Mouse (Mus musculus) heart, embryonic 15.5 days (tissue): ENCODE results near the gene Rnf40. TPM values are rescaled to one million over a fixed set of nuclear protein-coding genes. Genes with fewer than 3 reads are reported as not detected.

Experiments used
- ATAC-seq: fragments of 200-750 bp; cut with Nextera tagmentation; replicated peaks from 2 replicates; pipeline ENCODE4 v1.8.0; 2017; ENCODE audit warnings: low read depth, moderate TSS enrichment; ENCODE audit not compliant: insufficient number of reproducible peaks, insufficient read depth, low FRiP score
- H3K27ac ChIP-seq: fragments of 300-500 bp; sonication (generic); 2 replicates; pipeline ENCODE4 v1.5.1; 2015; ENCODE audit warnings: mild to moderate bottlenecking, inconsistent platforms
- H3K27me3 ChIP-seq: fragments of 300-500 bp; sonication (generic); 2 replicates; pipeline ENCODE4 v1.6.1; 2015; ENCODE audit warnings: inconsistent platforms
- H3K36me3 ChIP-seq: fragments of 300-500 bp; sonication (generic); 2 replicates; pipeline ENCODE4 v1.6.1; 2015; ENCODE audit warnings: mild to moderate bottlenecking, inconsistent platforms
- H3K4me1 ChIP-seq: fragments of 300-500 bp; sonication (generic); replicated peaks from 2 replicates; pipeline ENCODE4 v1.6.1; 2015; ENCODE audit warnings: inconsistent platforms
- H3K4me2 ChIP-seq: fragments of 300-500 bp; sonication (generic); 2 replicates; pipeline ENCODE4 v1.6.1; 2015; ENCODE audit warnings: inconsistent platforms, mild to moderate bottlenecking, moderate library complexity
- H3K4me3 ChIP-seq: fragments of 300-500 bp; sonication (generic); 2 replicates; pipeline ENCODE4 v1.5.1; 2015; ENCODE audit warnings: mild to moderate bottlenecking, inconsistent platforms
- H3K9ac ChIP-seq: fragments of 300-500 bp; sonication (generic); 2 replicates; pipeline ENCODE4 v1.6.1; 2015; ENCODE audit warnings: mild to moderate bottlenecking, inconsistent platforms
- H3K9me3 ChIP-seq: fragments of 300-500 bp; sonication (generic); replicated peaks from 2 replicates; pipeline ENCODE4 v1.6.1; 2016; ENCODE audit warnings: inconsistent platforms
- WGBS: fragments of 180-500 bp; shearing (Covaris S2); methylation state at CpG from one replicate; pipeline ENCODE4 v1.1.7; 2015; ENCODE audit warnings: mixed read lengths; 5-methylcytosine and 5-hydroxymethylcytosine counted together
- polyA plus RNA-seq: library from polyadenylated mRNA; unstranded; fragments of >200 nt; fragmentation: Nextera tagmentation; extraction: Ambion mirVana; gene quantifications from 2 replicates; pipeline ENCODE4 v1.2.1, GENCODE M21; 2015

The Rnf40 gene
- polyA plus RNA-seq: 27.9 and 32.3 TPM in 2 replicates

DNA sequence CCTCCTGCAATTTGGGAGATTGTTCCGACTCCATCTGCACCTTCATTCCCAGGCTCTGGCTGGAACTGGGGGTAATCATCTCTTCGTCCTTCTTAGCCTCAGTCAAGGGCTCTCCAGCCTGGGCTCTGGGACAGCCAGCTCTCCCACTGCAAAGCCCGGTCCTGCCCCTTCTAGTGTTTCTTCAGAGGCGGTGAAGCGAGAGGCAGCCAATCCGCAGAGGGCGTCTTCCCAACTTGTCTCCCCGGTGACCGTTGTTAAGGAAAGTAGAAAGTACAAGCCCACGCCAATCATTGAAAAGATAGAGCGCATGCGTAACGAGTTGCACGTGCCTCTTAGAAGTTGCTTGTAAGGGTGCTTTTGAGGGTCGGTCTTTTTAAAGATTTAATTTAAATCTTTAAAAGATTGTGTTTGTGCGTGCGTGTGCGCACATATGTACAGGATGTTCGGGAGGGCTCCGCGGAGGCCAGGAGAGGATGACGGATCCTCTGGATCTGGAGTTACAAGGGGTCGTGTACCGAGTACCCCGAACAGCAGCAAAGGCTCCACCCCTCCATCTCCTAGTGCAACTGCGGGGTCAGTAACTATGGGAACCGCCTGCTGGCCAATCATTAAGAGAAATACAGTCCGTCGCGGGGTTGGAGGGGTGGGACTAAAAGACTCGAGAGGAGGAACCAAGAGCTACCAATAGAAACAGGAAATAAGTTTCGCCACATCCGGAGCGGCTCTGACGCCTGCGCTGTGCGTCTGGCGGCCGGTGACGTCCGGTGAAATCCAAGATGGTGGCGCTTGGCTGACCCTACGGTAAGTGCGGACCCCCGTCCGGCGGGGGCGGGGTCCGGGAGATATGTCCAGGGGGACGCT is at the start of gene Rnf40, which contains the start of gene Ccdc189:
Rnf40 (plus strand) TSS at position 757 of the 861 bp plus-strand sequence.
Ccdc189 (minus strand) TSS at position 585 of the 861 bp plus-strand sequence.
- Histone ChIP-seq H3K4me1 (peaks cover 27% of the 10 kb centered on the region), H3K9ac (peak within 1 kb of the TSS; percentile 86), H3K9me3 (no peaks in the 10 kb centered on the region), H3K4me3 (peak within 1 kb of the TSS; percentile 81), H3K27ac (peak within 1 kb of the TSS; percentile 86), H3K4me2 (peak within 1 kb of the TSS; percentile 96), H3K27me3 (no peaks in the 10 kb centered on the region), H3K36me3 (peaks cover 51% of the 10 kb centered on the region)
- ATAC-seq: peak; percentile 95
- under 1% methylated on average over 50 of the region's 50 CpGs for WGBS

DNA sequence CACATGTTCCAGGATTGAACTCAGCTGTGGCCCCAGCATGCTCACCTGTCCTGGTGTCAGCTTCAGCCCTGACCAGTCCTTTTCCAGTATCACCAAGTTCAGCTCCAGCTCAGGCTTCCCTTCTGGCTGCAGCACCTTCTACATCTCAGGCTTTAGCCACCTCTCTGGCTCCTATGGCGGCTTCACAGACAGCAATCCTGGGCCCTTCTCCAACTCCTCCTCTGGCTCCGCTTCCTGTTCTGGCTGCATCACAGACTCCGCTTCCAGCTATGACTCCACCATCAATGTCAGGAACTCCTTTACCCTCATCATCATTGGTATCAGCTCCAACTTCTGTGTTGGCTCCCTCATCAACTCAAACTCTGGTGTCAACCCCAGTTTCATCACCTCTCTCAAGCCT is 46.9 kb upstream of the Rnf40 start:
- H3K27me3 ChIP-seq: no peaks in the 10 kb centered on the region
- H3K9ac ChIP-seq: no peak overlapping the region
- no peak overlapping the region for H3K27ac ChIP-seq
- H3K4me1 ChIP-seq: no peaks in the 10 kb centered on the region; the same call in 1 of the 2 replicates
- H3K4me3 ChIP-seq: no peak overlapping the region
- H3K4me2 ChIP-seq: no peak overlapping the region
- H3K36me3 ChIP-seq: peaks cover 94% of the 10 kb centered on the region
- 89% methylated on average over 3 of the region's 3 CpGs for WGBS
- no peak for ATAC-seq
- H3K9me3 ChIP-seq: no peaks in the 10 kb centered on the region

DNA sequence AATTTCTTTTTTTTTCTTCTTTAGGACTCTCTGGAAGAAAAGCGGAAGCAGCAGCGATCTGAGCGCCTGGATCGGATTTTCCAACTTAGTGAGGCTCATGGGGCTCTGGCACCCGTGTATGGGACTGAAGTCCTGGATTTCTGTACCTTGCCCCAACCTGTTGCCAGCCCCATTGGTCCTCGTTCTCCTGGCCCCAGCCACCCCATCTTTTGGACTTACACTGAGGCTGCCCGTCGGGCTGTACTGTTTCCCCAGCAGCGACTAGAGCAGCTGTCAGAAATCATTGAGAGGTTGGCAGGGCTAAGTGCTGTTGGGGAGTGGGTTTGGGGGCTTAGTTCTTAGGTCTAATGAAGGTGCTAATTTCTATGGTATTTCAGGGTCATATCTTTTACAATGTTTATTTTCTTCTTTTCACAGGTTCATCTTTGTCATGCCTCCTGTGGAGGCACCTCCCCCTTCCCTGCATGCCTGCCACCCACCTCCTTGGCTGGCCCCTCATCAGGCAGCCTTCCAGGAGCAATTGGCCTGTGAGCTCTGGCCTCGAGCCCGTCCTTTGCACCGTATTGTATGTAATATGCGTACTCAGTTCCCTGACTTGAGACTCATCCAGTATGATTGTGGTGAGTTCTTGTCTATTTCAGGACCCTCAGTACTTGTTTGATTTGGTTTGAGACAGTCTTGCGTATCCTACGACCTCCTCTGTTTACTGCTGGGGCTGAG is 39.3 kb upstream of the Rnf40 start:
- no peaks in the 10 kb centered on the region for H3K27me3 ChIP-seq
- no peak overlapping the region for H3K4me2 ChIP-seq
- peaks cover 3% of the 10 kb centered on the region; the same call in 1 of the 2 replicates for H3K4me1 ChIP-seq
- H3K27ac ChIP-seq: no peak overlapping the region
- peaks cover 74% of the 10 kb centered on the region for H3K36me3 ChIP-seq
- H3K9me3 ChIP-seq: no peaks in the 10 kb centered on the region
- WGBS: 80% methylated on average over 15 of the region's 15 CpGs
- no peak overlapping the region for H3K4me3 ChIP-seq
- H3K9ac ChIP-seq: no peak overlapping the region
- no peak for ATAC-seq

DNA sequence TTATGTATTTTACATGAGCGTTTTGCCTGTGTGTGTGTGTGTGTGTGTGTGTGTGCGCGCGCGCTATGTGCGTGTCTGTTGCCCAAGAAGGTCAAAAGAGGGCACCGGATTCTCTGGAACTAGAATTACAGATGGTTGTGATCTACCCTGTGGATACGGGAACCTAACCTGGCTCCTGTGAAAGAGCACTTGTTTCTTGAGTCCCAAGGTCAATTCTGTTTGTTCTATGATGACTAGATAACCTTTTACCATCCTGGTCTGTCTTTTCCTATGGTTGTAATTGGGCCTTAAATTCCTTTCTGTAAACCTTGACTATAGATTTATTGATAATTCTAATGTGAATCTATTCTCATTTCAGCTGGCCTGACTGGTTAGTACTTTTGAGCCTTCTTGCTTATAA is 37.0 kb upstream of the Rnf40 start:
- no peaks in the 10 kb centered on the region for H3K27me3 ChIP-seq
- WGBS: 94% methylated on average over 8 of the region's 8 CpGs
- H3K36me3 ChIP-seq: peaks cover 77% of the 10 kb centered on the region
- H3K4me1 ChIP-seq: peaks cover 3% of the 10 kb centered on the region; the same call in 1 of the 2 replicates
- H3K27ac ChIP-seq: no peak overlapping the region
- H3K4me2 ChIP-seq: no peak overlapping the region
- ATAC-seq: no peak
- no peak overlapping the region for H3K9ac ChIP-seq
- H3K4me3 ChIP-seq: no peak overlapping the region
- H3K9me3 ChIP-seq: no peaks in the 10 kb centered on the region

DNA sequence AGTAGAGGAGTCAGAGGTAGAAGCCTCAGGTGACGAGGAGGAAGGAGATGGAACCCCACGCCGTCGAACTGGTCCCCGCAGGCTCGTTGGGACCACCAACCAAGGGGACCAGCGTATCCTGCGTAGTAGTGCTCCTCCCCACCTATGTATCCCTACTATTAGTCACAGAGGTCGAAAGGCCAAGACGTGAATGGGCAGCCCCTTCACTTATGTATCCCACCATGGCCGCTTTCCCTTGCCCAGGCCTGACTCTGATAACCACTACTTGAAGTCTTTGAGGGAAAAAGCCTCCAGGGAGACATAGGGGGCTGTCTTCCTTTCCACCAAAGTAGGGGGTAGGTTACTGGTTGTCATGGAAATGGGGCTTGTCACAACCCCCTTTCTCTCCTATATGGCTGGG is 28.0 kb upstream of the Rnf40 start:
- no peak for ATAC-seq
- H3K4me2 ChIP-seq: no peak overlapping the region
- whole genome bisulfite sequencing: 93% methylated on average over 11 of the region's 11 CpGs

DNA sequence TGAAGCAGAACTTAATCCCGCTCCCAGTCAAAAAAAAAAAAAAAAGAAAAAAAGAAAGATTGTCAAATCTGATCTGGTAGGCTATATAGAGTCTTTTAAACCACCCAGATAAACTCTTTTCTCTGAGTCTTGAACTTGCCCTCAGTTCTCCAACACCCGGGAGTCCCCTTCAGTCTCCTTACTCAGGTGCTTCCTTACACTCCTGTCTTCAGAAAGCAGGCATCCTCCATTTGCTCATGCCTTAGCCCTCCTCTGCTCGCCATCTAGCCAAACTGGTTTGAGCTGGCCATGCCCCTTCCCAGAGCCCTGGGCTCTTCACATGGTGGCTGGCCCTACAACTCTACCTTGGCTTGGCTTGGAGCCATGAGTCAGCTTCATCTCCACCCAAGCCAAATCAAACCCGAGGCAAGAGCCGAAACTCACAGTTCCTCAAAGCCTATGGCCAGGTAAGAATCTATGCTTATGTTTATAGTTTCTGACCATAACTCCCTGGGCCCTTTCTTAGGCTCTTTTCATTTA is 27.2 kb upstream of the Rnf40 start, which contains the start of gene Tmem265:
Tmem265 (plus strand) TSS at position 51 of the 519 bp plus-strand sequence.
- Histone ChIP-seq H3K27me3 (no peaks in the 10 kb centered on the region), H3K27ac (no peak within 1 kb of the TSS), H3K9me3 (no peaks in the 10 kb centered on the region), H3K4me2 (no peak within 1 kb of the TSS), H3K4me1 (peaks cover 13% of the 10 kb centered on the region), H3K36me3 (peaks cover 68% of the 10 kb centered on the region), H3K4me3 (no peak within 1 kb of the TSS), H3K9ac (no peak within 1 kb of the TSS)
- 91% methylated on average over 5 of the region's 5 CpGs for WGBS
- ATAC-seq: no peak

More for the DNA sequence above, 28.0 kb upstream of the Rnf40 start:
- no peak overlapping the region for H3K27ac ChIP-seq
- peaks cover 69% of the 10 kb centered on the region for H3K36me3 ChIP-seq
- peaks cover 13% of the 10 kb centered on the region for H3K4me1 ChIP-seq
- no peaks in the 10 kb centered on the region for H3K9me3 ChIP-seq
- H3K4me3 ChIP-seq: no peak overlapping the region
- H3K9ac ChIP-seq: no peak overlapping the region
- H3K27me3 ChIP-seq: no peaks in the 10 kb centered on the region

DNA sequence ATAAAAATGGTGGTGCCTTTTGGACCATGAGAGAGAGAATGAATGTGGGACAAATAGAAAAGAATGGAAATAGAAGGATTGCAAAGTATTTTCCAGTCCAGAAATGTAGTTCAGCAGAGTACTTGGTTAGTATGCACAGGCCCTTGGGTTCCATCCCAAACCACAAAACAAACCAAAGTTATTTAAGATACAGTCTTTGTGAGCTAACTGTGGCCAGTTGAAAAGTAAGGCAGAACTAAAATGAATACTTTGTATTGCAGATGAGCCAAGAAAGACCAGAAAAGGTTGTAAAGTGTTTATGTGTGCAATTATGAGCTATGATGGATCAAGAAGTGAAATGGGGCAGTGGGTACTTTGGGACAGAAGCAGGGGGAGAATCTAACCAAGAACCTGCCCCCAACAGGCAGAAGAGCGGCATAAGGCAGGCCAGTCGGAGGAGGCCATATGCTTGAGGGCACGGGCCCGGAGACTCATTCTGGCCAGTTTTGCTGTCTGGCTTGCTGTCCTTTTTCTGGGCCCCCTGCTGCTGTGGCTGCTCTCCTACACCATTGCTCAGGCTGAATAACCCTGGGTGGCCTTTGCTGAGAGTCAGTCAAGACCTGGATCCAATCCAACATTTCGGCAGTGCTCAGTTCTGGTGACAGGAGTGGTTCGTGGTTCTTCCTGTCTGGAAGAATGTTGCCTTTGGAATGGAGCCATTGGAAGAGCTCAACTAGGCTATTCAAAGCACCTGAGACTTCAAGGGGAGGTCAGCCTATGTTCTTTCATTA is 24.0 kb upstream of the Rnf40 start:
- Histone ChIP-seq H3K4me1 (peaks cover 13% of the 10 kb centered on the region), H3K9me3 (no peaks in the 10 kb centered on the region), H3K4me2 (no peak overlapping the region), H3K4me3 (no peak overlapping the region), H3K9ac (no peak overlapping the region), H3K36me3 (peaks cover 54% of the 10 kb centered on the region), H3K27ac (peak overlapping the region; percentile 31), H3K27me3 (no peaks in the 10 kb centered on the region)
- 60% methylated on average over 6 of the region's 6 CpGs for WGBS
- peak; percentile 81 for ATAC-seq

DNA sequence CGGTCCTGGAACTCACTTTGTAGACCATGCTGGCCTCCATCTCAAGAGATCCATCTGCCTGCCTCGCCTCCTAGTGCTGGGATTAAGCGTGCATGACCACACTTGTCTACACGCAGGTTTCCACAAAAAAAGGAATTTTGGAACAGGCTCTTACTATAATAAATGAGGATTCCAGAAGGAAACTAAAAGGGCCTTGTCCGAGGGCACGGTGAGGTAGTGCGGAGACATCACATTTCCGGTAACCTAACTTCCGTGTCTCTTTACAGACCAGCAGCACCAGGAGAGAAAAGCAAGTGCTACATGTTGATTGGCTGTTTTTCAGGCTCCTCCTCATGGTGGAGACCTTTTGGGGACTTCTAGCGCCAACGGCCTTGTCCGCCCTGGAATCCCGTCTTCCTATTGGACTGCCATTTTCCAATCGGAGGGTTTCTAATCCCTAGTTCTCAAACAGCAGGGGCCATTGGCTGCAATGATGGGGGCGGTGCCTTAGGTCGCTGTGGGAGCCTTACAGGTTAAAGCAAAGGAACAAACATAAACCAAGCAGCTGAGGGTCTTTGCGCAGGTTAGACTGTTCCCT is 15.6 kb upstream of the Rnf40 start, which contains the start of gene Phkg2:
Phkg2 (plus strand) TSS at position 446 of the 577 bp plus-strand sequence.
- WGBS: under 1% methylated on average over 17 of the region's 17 CpGs
- Histone ChIP-seq H3K9me3 (no peaks in the 10 kb centered on the region), H3K4me1 (peaks cover 22% of the 10 kb centered on the region), H3K9ac (peak within 1 kb of the TSS; percentile 77), H3K27ac (peak within 1 kb of the TSS; percentile 78), H3K4me3 (peak within 1 kb of the TSS; percentile 79), H3K36me3 (peaks cover 19% of the 10 kb centered on the region), H3K27me3 (no peaks in the 10 kb centered on the region), H3K4me2 (peak within 1 kb of the TSS; percentile 85)
- ATAC-seq: peak; percentile 96

DNA sequence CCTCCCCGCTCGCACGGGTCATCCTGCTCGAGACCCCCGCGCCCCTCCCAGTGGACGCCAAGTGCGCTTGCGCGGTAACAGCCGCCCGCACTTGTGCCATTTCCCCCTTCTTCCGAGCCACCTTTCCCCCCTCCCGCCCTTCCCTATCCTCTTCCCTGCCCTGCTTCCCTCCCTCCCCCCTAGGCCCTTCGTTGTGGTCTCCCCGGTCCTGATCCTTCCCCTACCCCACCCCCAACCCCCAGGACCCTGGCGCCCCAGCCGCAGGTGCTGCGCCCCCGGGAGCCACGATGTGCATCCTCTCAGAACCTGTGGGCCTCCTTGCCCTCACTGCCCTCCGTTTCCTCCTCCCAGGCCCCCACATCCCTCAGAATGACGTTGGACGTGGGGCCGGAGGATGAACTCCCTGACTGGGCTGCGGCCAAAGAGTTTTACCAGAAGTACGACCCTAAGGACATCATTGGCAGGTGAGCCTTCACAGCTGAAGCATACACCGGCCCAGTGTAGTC is 15.0 kb upstream of the Rnf40 start:
- H3K4me3 ChIP-seq: peak overlapping the region; percentile 79
- peak overlapping the region; percentile 85 for H3K4me2 ChIP-seq
- H3K4me1 ChIP-seq: peaks cover 22% of the 10 kb centered on the region
- H3K27ac ChIP-seq: peak overlapping the region; percentile 78
- peak; percentile 47 for ATAC-seq
- H3K9me3 ChIP-seq: no peaks in the 10 kb centered on the region
- no peaks in the 10 kb centered on the region for H3K27me3 ChIP-seq
- peak overlapping the region; percentile 77 for H3K9ac ChIP-seq
- peaks cover 24% of the 10 kb centered on the region for H3K36me3 ChIP-seq
- WGBS: under 1% methylated on average over 25 of the region's 28 CpGs

DNA sequence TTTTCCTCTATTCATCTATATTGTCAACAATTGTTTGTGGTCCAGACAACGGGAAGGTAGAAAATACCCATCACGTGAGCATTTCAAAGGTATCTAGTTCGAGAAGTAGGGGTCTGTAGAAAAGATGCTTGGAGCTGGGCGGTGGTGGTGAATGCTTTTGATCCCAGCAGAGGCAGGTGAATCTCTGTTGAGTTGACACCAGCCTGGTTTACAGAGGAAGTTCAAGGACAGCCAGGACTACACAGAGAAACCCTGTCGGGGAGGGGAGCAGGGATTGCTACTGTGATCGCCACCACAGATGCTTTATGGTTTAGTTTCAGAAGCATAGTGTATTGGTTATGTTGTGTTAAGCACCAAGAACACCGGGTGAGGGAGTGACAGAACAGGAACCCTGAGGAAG is 14.5 kb upstream of the Rnf40 start:
- peaks cover 22% of the 10 kb centered on the region for H3K4me1 ChIP-seq
- no peaks in the 10 kb centered on the region for H3K9me3 ChIP-seq
- WGBS: 18% methylated on average over 7 of the region's 7 CpGs
- peak overlapping the region; percentile 85 for H3K4me2 ChIP-seq
- H3K4me3 ChIP-seq: peak overlapping the region; percentile 79
- no peak for ATAC-seq
- H3K36me3 ChIP-seq: peaks cover 23% of the 10 kb centered on the region
- H3K27ac ChIP-seq: no peak overlapping the region
- peak overlapping the region; percentile 77 for H3K9ac ChIP-seq
- no peaks in the 10 kb centered on the region for H3K27me3 ChIP-seq
